Mouse (Mus musculus) stomach, postnatal 0 days (tissue): Measurements from ENCODE around the gene Cox17.

ENCODE experiments used
- CTCF ChIP-seq: IDR thresholded peaks from 2 replicates; pipeline ENCODE4 v1.5.1; 2016; ENCODE audit warnings: antibody characterized with exemption, low read depth, mild to moderate bottlenecking, moderate library complexity
- EP300 ChIP-seq: optimal IDR thresholded peaks from 2 replicates; pipeline ENCODE3; 2016; ENCODE audit warnings: antibody characterized with exemption

DNA sequence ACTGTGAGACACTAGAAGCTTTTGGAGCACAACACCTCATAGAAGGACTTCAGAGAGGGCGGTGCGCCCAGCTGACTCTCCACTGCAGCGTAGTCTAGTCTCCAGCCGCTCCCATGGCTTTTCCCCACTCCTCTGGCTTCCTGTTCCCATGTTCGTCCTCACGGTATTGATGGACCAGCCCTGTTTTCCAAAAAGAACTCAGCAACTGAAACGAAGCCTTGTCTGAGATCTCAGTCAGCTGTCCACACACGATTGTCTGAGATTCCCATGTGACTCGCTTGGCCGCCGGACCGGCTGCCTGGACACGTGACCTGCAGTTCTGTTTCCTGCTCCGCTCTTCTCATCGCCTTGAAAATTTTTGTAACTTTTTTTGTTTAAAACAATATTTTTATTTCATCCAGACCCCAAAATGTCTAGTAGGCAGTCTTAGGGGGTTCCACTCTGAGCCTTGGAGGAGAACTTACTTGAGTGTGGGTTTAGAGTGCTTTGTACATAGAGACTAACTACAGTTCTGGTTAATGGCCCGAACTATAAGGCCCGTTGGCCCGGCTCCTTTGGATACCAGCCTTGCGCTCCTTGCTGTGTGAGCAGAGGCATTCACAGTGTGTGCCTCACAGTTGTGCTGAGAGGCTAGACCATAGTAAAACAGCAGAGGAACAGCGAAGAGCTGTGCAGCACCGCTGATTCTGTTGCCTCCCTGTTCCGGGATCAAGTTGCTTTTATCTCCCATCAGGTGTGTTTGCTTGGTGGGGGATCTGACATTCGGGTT lies 45.5 kb downstream of the Cox17 start:
- TF ChIP-seq CTCF: no peak
- no peak for TF ChIP-seq EP300
